Mouse (Mus musculus) cerebellum, adult (tissue): ENCODE results near the gene Dlgap1.
A peak's percentile ranks its signal among the peaks of the same experiment; 100 is the strongest.

Experiments
- ATAC-seq: cut with Nextera tagmentation; 2 replicates; pipeline ENCODE4 v1.9.2; 2017; ENCODE audit warnings: mild to moderate bottlenecking, moderate library complexity, mixed read lengths; ENCODE audit not compliant: insufficient number of reproducible peaks, low FRiP score, low TSS enrichment

The Dlgap1 gene

DNA sequence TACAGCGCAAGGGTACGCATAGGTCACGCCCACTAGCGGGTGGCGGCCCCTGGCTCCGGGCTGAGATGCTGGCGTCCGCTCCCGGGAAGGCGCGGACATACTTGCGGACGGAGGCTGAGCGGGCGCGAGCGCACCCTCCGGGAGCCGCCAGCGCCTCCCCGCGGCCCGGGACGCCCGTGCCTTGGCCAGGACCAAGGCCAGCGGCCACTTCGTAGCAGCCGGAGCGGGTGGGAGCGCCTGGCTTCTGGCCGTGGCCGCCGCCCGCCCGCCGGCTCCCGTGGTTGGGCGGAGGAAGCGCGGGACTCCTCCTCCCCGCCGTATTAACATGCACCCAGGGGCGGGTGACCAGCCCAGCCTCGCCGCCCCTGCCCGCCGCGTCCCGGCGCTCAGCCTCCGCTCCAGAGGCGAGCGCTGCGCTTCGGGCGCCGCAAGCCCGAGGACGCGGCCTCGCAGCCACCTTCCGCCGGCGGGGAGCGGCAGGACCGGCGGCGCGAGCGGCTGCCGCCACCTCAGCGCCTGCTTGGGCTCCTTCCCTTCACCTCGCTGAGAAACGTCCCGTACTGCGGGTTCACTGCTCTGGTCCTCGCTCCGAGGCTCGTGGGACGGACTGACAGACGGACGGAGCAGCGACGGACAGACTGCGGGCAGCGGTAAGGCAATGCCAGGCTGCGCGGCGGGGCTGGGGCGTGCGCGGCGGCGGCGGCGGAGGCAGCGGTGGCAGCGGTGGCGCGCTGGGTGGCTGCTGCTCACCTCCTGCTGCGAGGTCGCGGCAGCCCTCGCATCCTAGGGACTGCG is at the start of gene Dlgap1:
Dlgap1 (plus strand) TSS at position 53 of the 795 bp plus-strand sequence.
- ATAC-seq: peak; percentile 88

DNA sequence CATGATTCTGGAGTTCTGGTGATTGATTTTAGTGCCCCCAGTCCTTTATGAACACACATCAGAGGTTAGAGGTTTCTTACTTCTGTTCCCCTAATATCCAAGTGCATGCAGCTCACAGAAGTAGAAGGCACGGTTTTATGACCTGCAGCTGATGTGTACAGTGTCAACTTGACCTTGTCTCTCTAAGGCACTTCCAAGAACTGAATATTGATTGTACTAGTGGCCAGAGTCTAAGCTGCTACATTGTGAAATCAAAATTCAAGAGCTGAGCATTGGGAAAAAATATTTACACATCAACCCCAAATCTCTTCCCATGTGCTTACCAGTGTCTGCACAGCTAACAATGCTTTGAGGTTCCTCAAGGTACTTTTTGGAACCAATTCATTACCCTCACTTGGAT is 13.9 kb upstream of the Dlgap1 start:
- no peak for ATAC-seq

DNA sequence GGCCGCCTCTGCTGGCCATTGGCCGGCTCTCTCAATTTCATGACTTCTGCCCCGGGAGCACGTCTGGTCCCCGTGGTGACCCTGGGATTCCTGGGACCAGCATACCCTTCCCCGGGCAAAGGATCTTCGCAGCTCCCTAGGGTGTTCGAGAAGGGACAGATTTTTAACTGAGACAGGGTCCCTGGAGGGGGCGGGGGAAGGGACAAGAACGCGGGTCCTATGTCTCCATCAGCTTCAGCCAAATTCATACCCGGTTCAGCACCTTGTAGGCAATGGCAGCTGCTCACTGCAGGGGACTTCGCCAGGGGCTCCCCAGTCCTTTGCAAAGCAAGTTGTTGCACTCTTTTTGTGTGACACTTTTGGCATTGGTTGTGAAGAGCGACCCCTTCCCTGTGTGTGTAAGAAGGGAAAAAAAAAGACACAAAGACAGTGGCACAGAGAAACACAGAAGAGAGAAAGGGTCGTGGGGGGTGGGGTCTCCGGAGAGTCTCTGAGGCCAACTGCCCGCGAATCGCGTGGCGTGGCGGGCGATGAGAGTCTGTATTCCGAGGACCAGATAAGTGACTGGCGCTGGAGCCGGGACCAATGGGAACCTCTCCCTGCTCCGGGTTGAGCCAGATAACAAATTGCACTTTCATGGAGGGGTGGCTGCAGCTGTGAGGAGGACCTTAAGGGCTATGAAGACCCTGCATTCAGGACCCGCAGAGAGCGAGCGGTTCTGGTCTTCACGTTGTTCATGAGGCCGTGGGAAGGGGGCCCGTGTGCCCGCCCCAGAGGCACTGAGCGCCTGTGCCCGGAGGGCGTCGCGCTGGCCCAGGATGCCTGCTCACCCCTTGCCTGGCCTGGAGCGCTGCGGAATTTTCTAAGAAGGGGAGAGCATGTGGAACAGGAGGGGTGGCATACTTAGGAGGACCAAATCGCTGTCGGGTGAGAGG is 1.2 kb downstream of the Dlgap1 start:
- ATAC-seq: peak; percentile 40

DNA sequence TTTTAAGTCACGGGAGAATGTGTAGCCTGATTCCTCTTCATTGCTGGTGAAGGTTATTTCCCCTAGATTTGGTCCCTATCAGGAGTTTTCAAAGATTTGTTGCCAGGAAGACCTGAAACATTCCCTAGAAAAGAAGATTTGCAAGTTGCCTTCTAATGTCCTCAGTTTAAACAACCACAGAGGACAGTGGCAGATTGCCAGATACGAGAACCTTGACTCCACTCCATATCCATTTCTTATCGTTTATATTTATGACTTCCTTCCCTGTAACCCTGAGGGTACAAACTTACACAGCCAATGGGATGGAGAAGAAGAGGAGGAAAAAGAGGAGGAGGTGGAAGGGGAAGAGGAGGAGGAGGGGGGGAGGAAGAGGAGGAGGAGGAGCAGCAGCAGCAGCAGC is 4.2 kb downstream of the Dlgap1 start:
- no peak for ATAC-seq

DNA sequence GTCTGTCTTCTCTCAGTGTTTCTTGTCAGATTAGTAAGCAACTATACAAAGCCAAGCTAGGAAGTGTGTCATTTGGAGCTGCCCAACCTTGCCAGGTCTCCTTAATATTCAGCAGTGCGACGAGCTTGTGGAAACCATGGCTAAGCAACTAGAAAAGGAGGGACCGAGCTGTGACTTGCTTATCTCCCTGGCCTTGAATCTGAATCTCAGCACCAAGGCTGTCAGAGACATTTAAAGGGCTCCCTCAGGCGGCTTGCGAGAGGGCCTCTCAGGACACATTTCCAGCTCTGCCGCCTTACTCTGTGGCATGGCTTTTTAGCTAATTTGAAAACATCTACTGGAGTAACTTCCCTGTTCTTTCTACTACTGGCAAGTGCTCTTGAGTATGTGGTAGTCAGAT is 5.1 kb downstream of the Dlgap1 start:
- no peak for ATAC-seq

DNA sequence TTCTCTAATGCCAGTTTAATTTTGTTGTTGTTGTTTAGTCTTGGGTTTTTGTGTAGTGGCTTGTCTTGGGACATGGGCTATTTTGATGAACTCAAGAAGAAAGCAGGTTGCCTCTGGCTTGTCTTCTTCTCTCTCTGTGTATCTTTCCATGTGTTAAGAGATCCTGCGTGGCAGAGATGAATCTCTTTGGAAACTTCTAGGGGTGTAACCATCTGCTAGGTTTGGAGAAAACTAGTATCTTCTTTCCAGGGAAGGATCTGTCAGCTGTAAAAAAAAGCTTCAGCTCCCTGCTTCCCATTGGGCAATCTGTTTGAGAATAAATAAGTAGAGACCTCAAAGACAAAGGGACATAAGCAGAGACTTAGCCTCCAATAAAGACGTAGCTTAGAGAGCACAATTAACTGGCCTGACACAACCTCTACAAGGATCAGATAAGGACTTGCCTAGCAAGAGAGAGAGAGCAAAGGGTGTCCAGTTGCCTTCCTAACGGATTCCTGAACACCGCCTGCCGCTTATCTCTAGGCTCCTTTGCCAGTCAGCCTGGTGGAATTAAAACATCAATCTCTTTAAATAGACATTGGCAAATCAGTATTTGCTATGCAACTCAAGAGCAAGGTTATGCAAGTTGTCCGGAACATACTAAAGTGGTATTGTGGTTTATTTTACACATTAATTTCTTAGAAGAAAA is 13.5 kb downstream of the Dlgap1 start:
- no peak for ATAC-seq

DNA sequence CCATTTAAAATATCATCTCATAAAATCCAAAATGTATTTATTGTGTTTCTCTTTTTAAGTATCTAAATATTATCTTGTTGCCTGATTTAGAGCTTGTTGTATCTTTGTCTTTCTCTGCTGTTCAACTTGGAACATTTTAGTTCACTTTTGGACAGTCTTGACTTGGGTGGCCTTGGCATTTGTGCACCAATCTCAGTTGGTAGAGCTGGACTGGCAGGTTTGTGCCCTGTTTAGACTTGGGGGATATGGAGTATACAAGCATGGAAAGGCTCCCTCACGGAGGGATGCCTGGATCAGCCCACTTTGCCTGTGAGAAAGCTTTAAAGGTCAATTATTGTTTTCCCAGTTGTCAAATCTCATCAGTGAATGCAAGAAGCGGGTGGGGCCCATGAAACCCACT is 27.5 kb downstream of the Dlgap1 start:
- ATAC-seq: no peak

DNA sequence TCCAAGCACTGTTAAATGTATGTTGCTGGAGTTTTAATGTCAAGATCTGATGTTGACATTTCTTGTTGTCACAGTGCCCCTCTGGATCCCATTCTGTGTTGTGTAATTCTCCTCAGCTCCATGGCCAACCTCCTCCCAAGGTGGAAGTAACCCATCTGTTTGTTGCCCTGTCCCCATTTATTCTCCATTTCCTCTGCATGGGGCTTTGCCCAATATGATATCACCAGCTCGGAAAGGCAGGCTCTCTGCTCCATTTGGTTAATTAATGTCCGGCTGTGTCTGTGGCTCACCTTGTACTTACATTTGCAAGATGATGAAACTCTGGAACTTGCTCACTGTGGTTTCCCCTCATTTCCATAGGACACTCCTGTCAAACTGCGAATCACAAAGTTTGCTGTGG is 33.2 kb downstream of the Dlgap1 start:
- ATAC-seq: peak; percentile 92

DNA sequence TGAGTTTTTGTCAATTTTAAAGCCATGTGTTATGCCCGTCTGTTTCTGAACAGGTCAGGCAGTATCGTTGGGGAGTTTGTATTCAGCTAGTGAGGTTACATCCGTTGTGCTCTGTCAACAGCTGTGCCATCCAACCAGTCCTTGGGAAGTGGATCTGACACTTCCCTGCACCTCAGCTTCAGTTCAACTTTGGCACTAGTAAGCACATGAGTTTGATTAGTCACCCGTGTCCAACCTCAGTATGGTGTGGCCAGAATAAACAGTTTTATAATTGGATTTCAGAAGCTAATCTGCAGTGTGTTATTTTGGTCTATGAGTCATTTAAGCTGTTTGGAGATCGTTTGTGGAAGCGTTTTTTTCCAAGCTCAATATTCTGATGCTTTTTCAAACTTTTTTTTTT is 35.8 kb downstream of the Dlgap1 start:
- ATAC-seq: no peak

DNA sequence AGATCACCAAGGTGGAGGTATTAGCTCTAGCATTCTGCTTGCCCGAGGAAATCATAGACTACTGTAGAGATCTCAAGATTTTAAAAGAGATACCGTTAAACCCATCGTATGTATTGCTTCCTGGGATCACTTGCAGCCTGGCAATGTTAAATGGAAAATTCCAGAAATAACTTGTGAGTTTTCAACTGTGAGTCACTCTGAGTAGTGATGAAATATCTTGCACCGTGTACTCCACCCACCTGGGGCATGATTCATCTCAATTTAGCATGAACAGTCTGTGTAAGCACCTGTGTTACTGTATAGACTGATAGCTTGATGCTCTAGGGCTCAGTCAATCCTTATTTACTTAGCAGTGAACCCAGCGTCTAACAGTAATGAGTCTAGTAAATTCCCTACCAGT is 38.7 kb downstream of the Dlgap1 start:
- ATAC-seq: no peak

DNA sequence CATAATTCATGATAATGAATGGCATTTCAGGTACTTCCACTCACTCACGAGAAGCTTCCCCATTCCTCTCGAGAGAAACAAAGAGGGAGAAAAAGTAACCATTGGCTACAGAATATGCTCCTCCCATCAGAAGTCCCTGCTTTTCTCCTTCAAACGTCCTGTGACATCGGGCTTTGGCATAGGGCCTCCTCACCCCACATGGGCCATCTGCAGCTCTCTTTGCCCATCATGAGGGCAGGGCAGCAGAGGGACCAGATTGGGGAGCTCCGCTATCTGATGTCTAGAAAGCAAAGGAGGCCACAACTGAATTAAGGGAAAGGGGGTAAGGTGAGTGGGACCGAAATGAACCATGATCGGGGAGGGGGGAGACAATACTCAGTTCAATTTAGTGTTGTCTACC is 47.6 kb downstream of the Dlgap1 start:
- peak; percentile 40; the same call in 1 of the 2 replicates for ATAC-seq

DNA sequence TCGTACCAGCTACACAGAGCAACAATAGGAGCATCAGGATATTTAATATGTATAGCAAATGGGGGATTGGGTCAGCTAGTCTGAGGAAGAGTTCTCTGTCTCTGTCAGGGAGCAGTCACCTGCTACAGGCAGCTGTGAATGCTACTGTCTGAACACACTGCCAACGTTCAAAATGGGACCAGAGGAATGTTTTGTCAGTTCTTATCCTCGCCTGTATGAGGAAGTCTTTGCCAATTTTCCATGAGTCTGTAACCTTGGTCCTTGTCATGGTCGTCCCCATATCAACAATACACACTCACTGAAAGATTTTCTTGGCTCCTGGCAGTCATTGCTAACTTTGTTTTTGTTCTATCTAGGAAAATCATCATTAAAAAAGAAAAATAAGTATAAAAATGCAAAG is 51.5 kb downstream of the Dlgap1 start:
- no peak for ATAC-seq

DNA sequence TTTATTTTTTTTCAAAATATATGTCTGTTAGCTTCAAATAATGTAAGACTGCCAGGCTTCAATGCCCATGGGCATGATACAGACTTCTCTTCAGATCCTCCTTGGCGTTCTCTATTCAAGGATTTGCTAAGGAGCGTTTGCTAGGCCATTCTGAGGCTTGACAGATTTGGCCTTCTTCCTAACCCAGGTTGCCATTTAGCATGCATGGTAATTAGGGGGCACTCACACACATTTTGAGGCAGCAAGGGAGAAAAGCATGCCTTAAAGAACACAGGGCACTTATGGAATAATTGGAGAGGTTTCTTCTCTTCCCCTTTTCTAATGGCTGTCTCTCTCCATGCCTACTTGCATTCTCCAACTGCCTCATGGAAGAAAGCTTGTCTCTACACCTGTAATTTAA is 53.7 kb downstream of the Dlgap1 start:
- ATAC-seq: no peak

DNA sequence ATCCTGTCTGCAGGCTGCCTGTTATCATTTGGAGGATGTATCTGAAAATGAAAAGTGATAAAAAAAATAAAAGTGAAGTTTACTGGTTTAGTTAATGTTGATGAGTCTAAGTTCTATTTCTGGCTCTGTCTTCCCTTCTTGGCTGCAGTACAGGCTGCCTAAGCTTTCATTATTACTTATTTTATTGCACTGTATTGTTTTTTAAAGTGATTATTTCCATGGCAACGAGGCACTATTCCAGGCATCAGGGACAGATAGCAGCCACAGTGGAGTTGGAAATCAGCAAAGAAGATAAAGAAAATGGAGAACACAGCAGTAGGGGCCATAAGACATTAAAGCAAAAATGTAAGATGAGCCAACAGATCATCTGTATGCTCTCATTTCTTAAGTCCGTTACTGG is 66.0 kb downstream of the Dlgap1 start:
- no peak for ATAC-seq

DNA sequence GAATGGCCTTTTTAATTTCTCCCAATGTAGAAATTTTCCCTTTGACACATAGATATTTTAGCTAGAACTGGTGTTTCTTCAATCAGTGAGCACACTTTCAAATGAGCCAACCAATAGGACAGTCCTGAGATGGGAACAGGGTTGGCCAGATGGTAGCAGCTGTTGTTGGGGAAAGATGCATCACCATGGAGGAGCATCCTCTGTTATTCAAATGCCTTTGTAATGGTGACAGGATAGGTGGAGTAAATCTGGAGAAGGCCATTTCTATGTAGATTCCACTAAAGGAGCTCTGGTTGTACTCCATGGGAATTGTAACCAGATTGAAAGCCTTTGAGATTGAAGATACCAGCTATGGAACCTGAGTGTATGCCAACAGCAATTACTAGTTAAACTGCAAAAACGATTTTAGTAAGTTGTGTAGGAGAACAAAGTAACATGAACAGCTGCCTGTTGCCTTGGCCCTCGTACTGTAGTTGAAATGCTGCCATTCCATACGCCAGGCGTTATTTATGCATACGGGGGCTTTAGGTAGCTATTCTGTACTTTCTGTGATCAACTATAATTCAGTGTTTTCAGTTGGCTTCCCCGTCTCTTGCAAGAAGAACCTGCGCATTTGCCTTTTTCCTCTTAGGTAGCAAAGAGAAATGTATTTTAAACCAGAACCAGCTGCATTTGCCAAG is 72.0 kb downstream of the Dlgap1 start:
- ATAC-seq: no peak

DNA sequence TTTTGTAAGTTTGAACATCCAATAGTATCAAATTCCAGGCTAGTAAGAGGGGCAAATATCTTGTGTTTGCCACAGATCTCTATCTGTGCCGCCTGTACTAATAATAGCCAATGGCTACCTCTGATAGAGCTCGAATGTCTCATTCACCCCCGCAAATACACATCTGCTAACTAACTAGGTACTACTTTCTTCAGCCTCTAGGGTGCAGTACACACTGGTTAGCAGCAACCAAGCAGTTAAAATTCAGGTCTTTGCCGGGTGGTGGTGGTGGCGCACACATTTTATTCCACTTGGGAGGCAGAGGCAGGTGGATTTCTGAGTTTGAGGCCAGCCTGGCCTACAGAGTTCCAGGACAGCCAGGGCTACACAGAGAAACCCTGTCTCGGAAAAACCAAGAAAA is 99.4 kb downstream of the Dlgap1 start:
- no peak for ATAC-seq

DNA sequence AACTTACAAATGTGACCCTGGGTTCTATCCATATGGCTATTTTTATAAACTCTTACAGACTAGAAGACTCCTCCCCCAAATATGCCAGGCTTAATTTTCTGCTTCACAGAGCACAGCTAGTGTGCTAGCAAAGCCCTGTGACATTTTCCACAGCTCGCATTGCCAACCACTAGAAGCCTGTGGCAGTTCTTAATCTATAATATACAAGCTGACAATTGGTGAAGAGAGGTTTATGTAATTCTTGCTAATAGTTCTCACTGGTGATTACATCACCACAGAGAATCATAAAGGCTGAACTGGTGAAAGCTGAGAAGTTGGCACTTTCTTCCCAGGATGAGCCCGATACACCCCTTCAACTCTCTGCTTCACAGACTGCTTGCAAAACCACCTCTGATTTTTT is 103.2 kb downstream of the Dlgap1 start:
- peak; percentile 96 for ATAC-seq

DNA sequence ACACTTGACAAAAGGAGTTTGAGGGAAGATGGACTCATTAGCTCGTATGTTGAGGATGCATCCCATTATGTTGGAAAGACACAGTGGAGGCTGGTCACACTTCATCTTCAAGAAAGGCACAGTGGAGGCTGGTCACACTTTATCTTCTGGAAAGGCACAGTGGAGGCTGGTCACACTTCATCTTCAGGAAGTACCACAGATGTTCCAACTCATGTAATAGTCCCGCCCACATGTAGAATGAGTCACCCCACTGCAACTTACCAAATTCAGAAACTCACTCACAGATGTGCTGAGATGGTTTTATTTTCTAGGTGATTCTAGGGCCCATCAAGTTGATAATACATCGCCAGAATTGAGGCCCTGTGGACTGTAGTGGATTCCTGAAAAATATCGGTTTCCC is 119.3 kb downstream of the Dlgap1 start:
- ATAC-seq: no peak

DNA sequence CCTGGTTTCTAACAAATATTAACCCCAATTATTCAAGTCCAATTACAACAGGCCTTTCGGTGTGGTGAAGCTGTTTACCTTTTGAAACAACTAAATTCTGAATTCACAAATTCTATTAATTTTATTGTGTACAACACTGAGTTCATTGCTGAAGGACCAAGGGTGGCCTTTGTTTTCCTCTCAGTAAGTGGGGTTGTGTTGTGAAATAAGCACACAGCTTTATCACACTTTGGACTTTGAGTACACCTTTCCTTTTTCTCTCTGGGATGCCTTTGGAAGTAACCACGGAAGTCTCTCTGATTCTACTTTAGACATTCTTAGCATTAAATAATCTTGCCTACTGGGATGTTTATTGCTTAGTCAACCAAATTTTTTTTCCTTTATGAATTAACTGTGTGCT is 121.9 kb downstream of the Dlgap1 start:
- ATAC-seq: no peak

DNA sequence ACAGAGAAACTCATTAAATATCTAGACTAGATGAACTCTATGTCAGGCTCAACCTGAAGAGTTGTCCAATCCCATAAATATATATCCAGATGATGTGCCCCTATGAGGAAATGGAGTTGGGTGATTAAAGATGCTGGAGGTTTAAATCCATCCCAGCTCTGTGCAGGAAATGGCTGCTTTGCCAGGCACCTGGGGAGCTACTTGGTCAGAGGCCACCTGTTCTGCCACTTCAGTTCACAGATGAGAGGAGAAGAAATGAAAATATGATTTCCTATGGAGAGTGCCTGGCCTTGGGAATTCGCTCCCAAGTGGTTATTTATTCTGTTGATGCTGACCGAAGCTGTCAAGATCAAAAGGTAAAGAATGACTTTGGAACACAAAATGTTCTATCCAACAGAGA is 160.3 kb downstream of the Dlgap1 start:
- ATAC-seq: peak; percentile 94
